Mouse (Mus musculus): ENCODE results near the gene Slc4a3. TPM values are rescaled to one million over a fixed set of nuclear protein-coding genes. Genes with fewer than 3 reads are reported as not detected.

The Slc4a3 gene
- 20.8 and 24.2 TPM in 2 replicates for polyA plus RNA-seq (2014; fragmentation: Nextera tagmentation; extraction: Ambion mirVana)

GRCm38 (mm10) chr1:75545965-75546956, at the start of gene Slc4a3:
TSS of gene Slc4a3 (plus strand) at chr1:75546266.
- Histone ChIP-seq H3K4me3 (ENCODE audit: control insufficient read depth in 1 of 2, insufficient read depth in 1 of 2, low read depth in 1 of 2, low read length in 2 of 2) (peak within 1 kb of the TSS; percentile 54 to 74), H3K27me3 (ENCODE audit: control insufficient read depth, insufficient read depth, low read length) (no peaks in the 10 kb centered on the region), H3K4me1 (ENCODE audit: control insufficient read depth in 2 of 2, insufficient read depth in 2 of 2, low read length in 2 of 2) (peaks cover 22 to 35% of the 10 kb centered on the region in 2 experiments), H3K36me3 (ENCODE audit: control insufficient read depth, insufficient read depth, low read length) (peaks cover 21% of the 10 kb centered on the region), H3K4me2 (ENCODE audit: low read length) (peak within 1 kb of the TSS; percentile 78), H3K9ac (ENCODE audit: low read length) (peak within 1 kb of the TSS; percentile 79), H3K27ac (replicated peaks in 1 of 2; ENCODE audit: control insufficient read depth in 1 of 2, insufficient read depth in 1 of 2, low read depth in 2 of 2, low read length in 2 of 2) (peak within 1 kb of the TSS; percentile 76 to 88), H3K9me3 (ENCODE audit: control insufficient read depth, low read length) (no peaks in the 10 kb centered on the region)
- ATAC-seq (ENCODE audit: insufficient number of reproducible peaks, insufficient read depth, low FRiP score, low read depth) = peak; percentile 71
- 1% methylated on average over 48 of the region's 64 CpGs for WGBS

DNA sequence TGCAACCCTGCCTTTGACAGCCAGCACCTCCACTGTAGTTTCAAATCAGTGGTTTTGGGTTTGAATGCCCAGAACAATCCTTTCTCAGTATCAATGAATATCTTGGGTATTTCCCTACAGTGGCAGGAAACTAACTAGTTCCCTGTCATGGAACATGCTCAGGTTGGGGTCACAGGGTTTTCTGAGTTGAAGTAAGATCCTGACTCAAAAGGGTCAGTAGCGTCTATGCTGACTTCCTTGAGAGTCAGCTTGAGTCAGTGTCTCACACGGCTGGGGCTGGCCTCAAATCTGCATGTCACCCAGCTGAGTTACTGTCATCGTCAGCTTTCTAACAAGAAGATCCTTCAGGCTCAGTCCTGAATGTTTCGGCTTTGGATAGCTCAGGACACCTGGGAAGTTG, 47.2 kb upstream of the Slc4a3 start:
- no peaks in the 10 kb centered on the region for H3K27me3 ChIP-seq (ENCODE audit: control insufficient read depth, insufficient read depth, low read length)
- 81% methylated on average over 4 of the region's 4 CpGs for WGBS
- ATAC-seq (ENCODE audit: insufficient number of reproducible peaks, insufficient read depth, low FRiP score, low read depth) = no peak
- no peak overlapping the region for H3K27ac ChIP-seq (replicated peaks in 1 of 2; ENCODE audit: control insufficient read depth in 1 of 2, insufficient read depth in 1 of 2, low read depth in 2 of 2, low read length in 2 of 2)
- no peak overlapping the region for H3K4me3 ChIP-seq (ENCODE audit: control insufficient read depth in 1 of 2, insufficient read depth in 1 of 2, low read depth in 1 of 2, low read length in 2 of 2)
- H3K4me2 ChIP-seq (ENCODE audit: low read length) = no peak overlapping the region
- H3K4me1 ChIP-seq (ENCODE audit: control insufficient read depth in 2 of 2, insufficient read depth in 2 of 2, low read length in 2 of 2) = peaks cover 10 to 13% of the 10 kb centered on the region in 2 experiments
- peaks cover 96% of the 10 kb centered on the region for H3K36me3 ChIP-seq (ENCODE audit: control insufficient read depth, insufficient read depth, low read length)
- no peak overlapping the region for H3K9ac ChIP-seq (ENCODE audit: low read length)
- no peaks in the 10 kb centered on the region for H3K9me3 ChIP-seq (ENCODE audit: control insufficient read depth, low read length)

DNA sequence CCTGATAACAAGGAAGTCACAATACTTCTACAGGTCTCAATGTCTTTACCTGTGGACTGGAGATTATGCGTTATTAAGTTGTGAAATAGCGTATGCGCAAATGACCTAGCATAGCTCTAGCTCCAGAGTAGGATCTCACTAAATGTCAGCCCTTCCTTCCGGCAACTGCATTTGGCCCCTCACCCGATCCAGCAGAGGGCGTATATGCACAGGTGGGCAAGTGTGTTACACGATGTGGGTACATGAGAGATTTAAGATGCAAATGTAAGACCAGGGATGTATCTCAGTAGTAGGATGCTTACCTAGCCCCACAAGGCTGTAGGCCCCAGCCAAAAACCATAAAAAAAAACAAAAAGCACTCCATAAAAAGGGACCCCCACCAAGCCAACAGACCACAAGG, 46.6 kb upstream of the Slc4a3 start:
- ATAC-seq (ENCODE audit: insufficient number of reproducible peaks, insufficient read depth, low FRiP score, low read depth) = no peak

DNA sequence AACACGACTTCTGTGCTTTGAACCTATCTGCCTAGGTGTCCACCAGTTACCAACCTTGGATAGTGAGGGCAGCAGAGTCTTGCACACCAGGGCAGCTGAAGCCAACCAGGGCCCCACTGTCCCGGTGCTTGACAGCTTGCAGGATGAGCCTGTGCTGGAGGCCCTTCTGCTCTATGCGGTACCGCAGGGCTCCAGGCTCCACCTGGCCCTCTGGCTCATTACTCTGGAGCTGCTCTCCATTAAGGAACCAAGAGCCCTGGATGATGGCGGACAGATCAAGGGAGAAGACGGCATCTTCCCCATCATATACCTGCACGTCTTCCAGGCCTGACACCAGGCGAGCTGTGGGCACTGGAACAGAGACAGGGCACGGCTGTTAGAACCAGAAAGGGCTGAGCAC, 44.2 kb upstream of the Slc4a3 start:
- H3K36me3 ChIP-seq (ENCODE audit: control insufficient read depth, insufficient read depth, low read length) = peaks cover 70% of the 10 kb centered on the region
- no peak overlapping the region for H3K9ac ChIP-seq (ENCODE audit: low read length)
- H3K4me2 ChIP-seq (ENCODE audit: low read length) = no peak overlapping the region
- 82% methylated on average over 9 of the region's 9 CpGs for WGBS
- peaks cover 16 to 26% of the 10 kb centered on the region in 2 experiments for H3K4me1 ChIP-seq (ENCODE audit: control insufficient read depth in 2 of 2, insufficient read depth in 2 of 2, low read length in 2 of 2)
- H3K4me3 ChIP-seq (ENCODE audit: control insufficient read depth in 1 of 2, insufficient read depth in 1 of 2, low read depth in 1 of 2, low read length in 2 of 2) = no peak overlapping the region
- no peaks in the 10 kb centered on the region for H3K27me3 ChIP-seq (ENCODE audit: control insufficient read depth, insufficient read depth, low read length)
- H3K27ac ChIP-seq (replicated peaks in 1 of 2; ENCODE audit: control insufficient read depth in 1 of 2, insufficient read depth in 1 of 2, low read depth in 2 of 2, low read length in 2 of 2) = no peak overlapping the region
- ATAC-seq (ENCODE audit: insufficient number of reproducible peaks, insufficient read depth, low FRiP score, low read depth) = no peak
- no peaks in the 10 kb centered on the region for H3K9me3 ChIP-seq (ENCODE audit: control insufficient read depth, low read length)

More for the DNA sequence above, 46.6 kb upstream of the Slc4a3 start:
- Histone ChIP-seq H3K9me3 (ENCODE audit: control insufficient read depth, low read length) (no peaks in the 10 kb centered on the region), H3K27me3 (ENCODE audit: control insufficient read depth, insufficient read depth, low read length) (no peaks in the 10 kb centered on the region), H3K36me3 (ENCODE audit: control insufficient read depth, insufficient read depth, low read length) (peaks cover 95% of the 10 kb centered on the region), H3K4me2 (ENCODE audit: low read length) (no peak overlapping the region), H3K4me3 (ENCODE audit: control insufficient read depth in 1 of 2, insufficient read depth in 1 of 2, low read depth in 1 of 2, low read length in 2 of 2) (no peak overlapping the region), H3K9ac (ENCODE audit: low read length) (no peak overlapping the region), H3K27ac (replicated peaks in 1 of 2; ENCODE audit: control insufficient read depth in 1 of 2, insufficient read depth in 1 of 2, low read depth in 2 of 2, low read length in 2 of 2) (no peak overlapping the region), H3K4me1 (ENCODE audit: control insufficient read depth in 2 of 2, insufficient read depth in 2 of 2, low read length in 2 of 2) (peaks cover 11 to 18% of the 10 kb centered on the region in 2 experiments)
- 80% methylated on average over 7 of the region's 7 CpGs for WGBS

DNA sequence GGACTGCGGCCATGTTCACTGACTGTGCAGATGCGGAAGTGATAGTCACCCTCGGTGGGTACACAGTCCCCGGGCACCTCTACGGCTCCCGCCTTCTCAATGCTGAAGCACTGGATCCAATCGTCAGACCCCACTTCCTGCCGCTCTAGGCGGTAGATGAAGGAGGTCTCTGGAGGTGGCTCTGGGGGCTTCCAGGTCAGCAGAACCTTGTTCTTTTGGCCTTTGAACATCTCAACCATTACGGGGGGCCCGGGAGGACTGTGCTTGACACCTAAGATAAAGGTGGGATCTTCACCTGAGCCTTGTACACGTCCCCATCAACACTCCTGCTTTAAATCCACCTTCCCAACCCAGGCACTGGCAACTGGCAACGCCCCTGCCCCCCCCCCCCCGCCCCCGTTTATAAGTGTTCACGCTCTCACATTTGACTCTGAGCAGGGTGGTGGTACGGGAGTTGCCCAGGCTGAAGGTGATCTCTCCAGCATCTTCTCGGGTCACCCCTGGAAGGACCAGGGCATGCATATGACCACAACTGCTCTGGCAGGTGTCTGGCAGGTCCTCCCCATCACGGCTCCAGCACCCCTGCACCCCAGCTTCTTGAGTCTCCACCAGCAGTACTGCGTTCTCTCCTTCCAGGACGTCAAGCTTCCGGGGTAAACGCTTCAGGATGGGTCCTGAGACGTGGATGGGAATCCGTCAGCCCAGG, 43.0 kb upstream of the Slc4a3 start:
- Histone ChIP-seq H3K27ac (replicated peaks in 1 of 2; ENCODE audit: control insufficient read depth in 1 of 2, insufficient read depth in 1 of 2, low read depth in 2 of 2, low read length in 2 of 2) (no peak overlapping the region), H3K4me1 (ENCODE audit: control insufficient read depth in 2 of 2, insufficient read depth in 2 of 2, low read length in 2 of 2) (peaks cover 24 to 34% of the 10 kb centered on the region in 2 experiments), H3K36me3 (ENCODE audit: control insufficient read depth, insufficient read depth, low read length) (peaks cover 58% of the 10 kb centered on the region), H3K4me3 (ENCODE audit: control insufficient read depth in 1 of 2, insufficient read depth in 1 of 2, low read depth in 1 of 2, low read length in 2 of 2) (peak overlapping the region; percentile 32 to 93; a peak in 3 of 4 replicates), H3K9me3 (ENCODE audit: control insufficient read depth, low read length) (no peaks in the 10 kb centered on the region), H3K27me3 (ENCODE audit: control insufficient read depth, insufficient read depth, low read length) (no peaks in the 10 kb centered on the region), H3K4me2 (ENCODE audit: low read length) (peak overlapping the region; percentile 84), H3K9ac (ENCODE audit: low read length) (peak overlapping the region; percentile 100)
- WGBS = 75% methylated on average over 25 of the region's 25 CpGs
- no peak for ATAC-seq (ENCODE audit: insufficient number of reproducible peaks, insufficient read depth, low FRiP score, low read depth)

DNA sequence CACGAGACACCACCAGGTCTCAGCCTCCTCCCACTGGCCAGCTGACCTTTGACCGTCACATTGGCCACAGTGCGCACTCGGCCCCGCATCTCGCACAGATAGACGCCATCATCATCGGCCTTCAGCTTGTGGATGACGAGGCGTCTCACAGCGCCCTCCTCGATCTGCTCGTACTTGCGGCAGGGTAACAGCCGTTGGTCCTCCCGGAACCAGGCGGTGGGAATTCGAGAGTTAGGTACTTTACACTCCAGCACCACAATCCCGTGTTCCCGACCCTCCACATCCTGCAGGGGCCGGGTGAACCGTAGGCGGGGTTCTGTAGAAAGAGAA, 42.5 kb upstream of the Slc4a3 start:
- Histone ChIP-seq H3K9ac (ENCODE audit: low read length) (peak overlapping the region; percentile 100), H3K27ac (replicated peaks in 1 of 2; ENCODE audit: control insufficient read depth in 1 of 2, insufficient read depth in 1 of 2, low read depth in 2 of 2, low read length in 2 of 2) (0 out of 4 replicates have a peak overlapping the region, but pooled peaks of 1 of the 2 experiments have one; percentile 2), H3K4me1 (ENCODE audit: control insufficient read depth in 2 of 2, insufficient read depth in 2 of 2, low read length in 2 of 2) (peaks cover 24 to 34% of the 10 kb centered on the region in 2 experiments), H3K4me3 (ENCODE audit: control insufficient read depth in 1 of 2, insufficient read depth in 1 of 2, low read depth in 1 of 2, low read length in 2 of 2) (peak overlapping the region; percentile 32 to 93; a peak in 3 of 4 replicates), H3K27me3 (ENCODE audit: control insufficient read depth, insufficient read depth, low read length) (no peaks in the 10 kb centered on the region), H3K9me3 (ENCODE audit: control insufficient read depth, low read length) (no peaks in the 10 kb centered on the region), H3K36me3 (ENCODE audit: control insufficient read depth, insufficient read depth, low read length) (peaks cover 53% of the 10 kb centered on the region), H3K4me2 (ENCODE audit: low read length) (peak overlapping the region; percentile 84)
- WGBS = 61% methylated on average over 23 of the region's 23 CpGs
- ATAC-seq (ENCODE audit: insufficient number of reproducible peaks, insufficient read depth, low FRiP score, low read depth) = no peak

DNA sequence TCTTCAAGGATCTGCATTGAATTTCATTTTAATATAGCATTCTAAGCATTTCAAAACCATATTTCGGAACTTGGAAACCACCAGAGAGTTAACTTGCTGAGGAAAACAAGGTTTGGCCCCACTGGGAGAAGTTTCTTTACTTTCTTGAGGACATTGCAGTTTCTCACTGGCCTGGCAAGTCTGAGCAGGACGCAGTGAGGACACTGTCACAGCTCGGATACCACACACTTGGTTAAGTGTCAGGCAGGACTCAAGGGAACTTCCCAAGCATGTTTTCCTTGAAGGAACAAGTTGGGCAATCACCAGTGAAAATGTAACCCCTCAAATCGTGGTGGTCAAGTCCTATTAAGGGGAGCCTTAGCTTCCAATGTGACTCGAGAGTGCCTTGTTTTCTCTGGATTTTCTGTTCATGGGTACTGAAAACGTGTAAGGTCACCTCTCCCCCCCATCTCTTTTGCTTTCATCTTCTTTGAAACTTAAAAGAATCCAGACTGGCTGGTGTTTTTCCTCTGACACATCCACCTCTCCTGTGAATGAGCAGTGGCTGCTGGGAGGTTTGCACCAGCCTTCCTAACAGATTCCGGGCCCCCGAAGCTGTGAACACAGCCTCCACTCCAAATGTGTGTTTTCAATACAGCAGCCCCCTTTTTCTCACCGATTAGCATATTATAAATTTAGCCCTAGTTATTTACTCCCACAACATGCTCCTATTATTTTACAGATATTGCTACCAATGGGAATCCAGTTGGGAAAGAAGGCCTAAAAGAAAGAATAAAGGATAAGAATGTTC, 41.6 kb upstream of the Slc4a3 start:
- peak overlapping the region; percentile 84 for H3K4me2 ChIP-seq (ENCODE audit: low read length)
- peak overlapping the region; percentile 77 to 93 for H3K4me3 ChIP-seq (ENCODE audit: control insufficient read depth in 1 of 2, insufficient read depth in 1 of 2, low read depth in 1 of 2, low read length in 2 of 2)
- peak overlapping the region in 1 of 2 experiments; percentile 100; a peak in 1 of 4 replicates for H3K27ac ChIP-seq (replicated peaks in 1 of 2; ENCODE audit: control insufficient read depth in 1 of 2, insufficient read depth in 1 of 2, low read depth in 2 of 2, low read length in 2 of 2)
- ATAC-seq (ENCODE audit: insufficient number of reproducible peaks, insufficient read depth, low FRiP score, low read depth) = no peak
- H3K9ac ChIP-seq (ENCODE audit: low read length) = peak overlapping the region; percentile 100
- 35% methylated on average over 9 of the region's 9 CpGs for WGBS
- no peaks in the 10 kb centered on the region for H3K9me3 ChIP-seq (ENCODE audit: control insufficient read depth, low read length)
- H3K36me3 ChIP-seq (ENCODE audit: control insufficient read depth, insufficient read depth, low read length) = peaks cover 45% of the 10 kb centered on the region
- H3K4me1 ChIP-seq (ENCODE audit: control insufficient read depth in 2 of 2, insufficient read depth in 2 of 2, low read length in 2 of 2) = peaks cover 27 to 37% of the 10 kb centered on the region in 2 experiments
- H3K27me3 ChIP-seq (ENCODE audit: control insufficient read depth, insufficient read depth, low read length) = no peaks in the 10 kb centered on the region
